Mouse (Mus musculus) spleen, adult 18-20 months (tissue): ENCODE measurements around the gene Hcfc2.

Source experiments
- DNase-seq, 2 experiments: peaks; one replicate each; pipeline ENCODE4 v3.0.0; 2022; ENCODE audit warnings: mixed read lengths in 2 of 2

Gene Hcfc2

DNA sequence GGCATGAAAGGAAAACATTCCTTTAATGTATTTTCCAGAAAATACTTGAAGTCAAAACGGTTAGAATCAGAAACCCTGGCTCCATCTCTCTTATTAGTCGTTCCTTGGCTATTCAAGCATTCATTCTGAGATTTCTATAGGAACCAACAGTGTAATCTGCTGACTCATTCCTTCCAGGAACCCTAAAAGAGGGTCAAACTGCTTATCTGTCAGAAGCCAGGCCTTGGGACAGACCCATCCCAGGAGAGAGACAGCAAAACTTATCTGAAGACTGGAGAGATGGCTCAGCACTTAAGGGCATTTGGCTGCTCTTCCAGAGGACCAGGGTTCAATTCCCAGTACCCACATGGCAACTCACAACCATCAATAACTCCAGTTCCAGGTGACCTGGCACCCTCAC, 81.1 kb downstream of the Hcfc2 start:
- no peak for DNase-seq

- DNase-seq, result no peak
Observed at GRCm38 (mm10) chr10:82777886-82778285, 81.9 kb downstream of the Hcfc2 start.

- DNase-seq, result no peak
Observed at GRCm38 (mm10) chr10:82778791-82779549, 83.0 kb downstream of the Hcfc2 start.

DNA sequence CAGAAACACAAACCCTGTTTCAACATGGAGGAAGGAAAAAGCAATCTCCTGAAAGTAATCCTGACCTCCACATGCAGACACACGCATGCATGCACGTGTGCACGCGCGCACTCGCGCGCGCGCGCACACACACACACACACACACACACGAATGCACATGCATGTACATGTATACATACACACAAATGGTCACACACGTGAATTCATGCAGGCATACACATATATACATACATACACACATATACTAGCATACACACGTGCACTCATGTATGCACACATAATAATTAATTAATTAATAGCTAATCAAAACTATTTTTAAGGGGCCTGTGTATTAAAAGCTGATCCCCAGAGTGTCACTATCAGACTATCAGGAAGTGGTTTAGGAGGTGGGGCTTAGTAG, 83.9 kb downstream of the Hcfc2 start:
- no peak for DNase-seq

- DNase-seq, result no peak
Observed at GRCm38 (mm10) chr10:82780322-82780721, 84.4 kb downstream of the Hcfc2 start.

- no peak for DNase-seq
Observed at GRCm38 (mm10) chr10:82780816-82781215, 84.9 kb downstream of the Hcfc2 start.

GRCm38 (mm10) chr10:82782472-82782871, 86.5 kb downstream of the Hcfc2 start:
- no peak for DNase-seq

DNA sequence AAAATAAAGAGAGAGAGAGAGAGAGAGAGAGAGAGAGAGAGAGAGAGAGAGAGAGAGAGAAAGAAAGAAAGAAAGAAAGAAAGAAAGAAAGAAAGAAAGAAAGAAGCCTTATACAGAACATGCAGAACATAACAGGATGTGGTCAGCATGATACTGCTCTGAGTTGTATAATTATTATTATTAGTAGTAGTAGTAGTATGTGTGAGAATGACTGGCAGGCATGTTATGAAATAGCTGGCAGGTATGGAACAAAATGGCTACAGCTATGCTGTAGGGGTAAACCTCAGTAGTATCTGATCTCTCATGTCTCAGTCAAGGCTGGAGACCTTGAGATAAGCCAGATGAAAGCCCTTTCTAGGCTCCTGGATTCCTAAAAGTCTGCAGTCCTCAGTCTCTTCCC, 93.2 kb downstream of the Hcfc2 start:
- DNase-seq, result no peak

GRCm38 (mm10) chr10:82790504-82790903, 94.5 kb downstream of the Hcfc2 start:
- no peak for DNase-seq

- DNase-seq, result no peak
Observed at GRCm38 (mm10) chr10:82791713-82792112, 95.8 kb downstream of the Hcfc2 start.
